Mouse (Mus musculus): Measurements from ENCODE around the gene Rps26.
A peak's percentile ranks its signal among the peaks of the same experiment; 100 is the strongest.
"Not testable (repeated sequence)": the region's sequence is repeated elsewhere in the genome, so short reads cannot be mapped to it uniquely, and the experiment has no call there.

Rps26 gene

DNA sequence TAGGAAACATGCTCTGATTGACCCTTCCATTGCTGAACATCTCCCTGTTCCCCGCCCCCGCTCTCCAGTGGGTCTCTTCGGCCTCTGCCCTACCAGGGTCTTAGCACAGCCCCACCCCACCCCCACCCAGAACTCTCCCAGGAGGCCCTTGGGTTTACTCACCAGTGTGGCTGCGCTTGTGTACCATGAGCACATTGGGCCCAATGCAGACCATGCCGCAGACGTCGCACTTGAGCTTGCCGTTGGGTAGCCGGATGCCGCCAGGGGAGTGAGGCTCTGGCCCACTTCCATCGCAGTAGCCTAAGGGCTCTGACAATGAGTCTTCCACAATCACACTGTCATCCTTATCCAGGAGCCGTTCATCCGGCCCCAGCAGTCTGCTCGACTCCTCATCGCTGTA, 14.3 kb upstream of the Rps26 start:
- no peak for DNase-seq

DNA sequence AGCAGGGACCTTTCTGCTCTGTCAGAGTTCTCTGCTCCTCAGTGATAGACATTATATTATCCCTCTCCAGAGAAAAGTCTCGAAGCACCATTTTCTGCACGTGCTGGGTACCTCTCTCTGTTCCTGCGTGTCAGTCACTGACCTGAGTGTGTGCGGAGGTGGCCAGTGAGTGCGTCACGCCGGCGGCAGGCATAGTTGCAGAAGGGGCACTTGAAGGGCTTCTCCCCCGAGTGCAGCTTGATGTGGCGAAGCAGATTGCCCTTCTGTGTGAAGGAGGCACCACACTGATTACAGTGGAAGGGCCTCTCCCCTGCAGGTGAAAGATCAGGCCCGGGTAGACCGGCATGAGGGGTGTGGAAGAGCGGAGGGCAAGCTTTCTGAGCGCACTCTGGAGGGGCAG, 13.5 kb upstream of the Rps26 start:
- DNase-seq: no peak

DNA sequence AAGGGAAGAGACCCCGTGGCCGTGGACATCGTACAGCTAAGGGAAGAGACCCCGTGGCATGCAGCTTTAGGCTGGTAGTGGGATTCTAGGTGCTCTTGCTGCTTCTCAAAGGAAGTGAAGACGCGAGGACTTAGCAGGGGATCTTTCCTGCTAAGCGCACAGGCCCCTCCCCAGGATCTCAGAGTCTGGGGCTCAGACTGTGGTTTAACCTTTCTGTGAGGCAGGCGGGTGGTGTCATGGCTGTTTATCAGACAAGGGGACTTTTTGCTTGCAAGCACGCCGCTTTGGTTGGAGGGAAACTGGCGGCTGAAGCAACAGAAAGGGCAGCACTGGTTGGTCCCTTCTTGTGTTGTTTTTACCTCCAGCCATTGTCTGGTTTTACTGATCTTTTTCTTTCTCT, 10.5 kb upstream of the Rps26 start:
- no peak for DNase-seq

DNA sequence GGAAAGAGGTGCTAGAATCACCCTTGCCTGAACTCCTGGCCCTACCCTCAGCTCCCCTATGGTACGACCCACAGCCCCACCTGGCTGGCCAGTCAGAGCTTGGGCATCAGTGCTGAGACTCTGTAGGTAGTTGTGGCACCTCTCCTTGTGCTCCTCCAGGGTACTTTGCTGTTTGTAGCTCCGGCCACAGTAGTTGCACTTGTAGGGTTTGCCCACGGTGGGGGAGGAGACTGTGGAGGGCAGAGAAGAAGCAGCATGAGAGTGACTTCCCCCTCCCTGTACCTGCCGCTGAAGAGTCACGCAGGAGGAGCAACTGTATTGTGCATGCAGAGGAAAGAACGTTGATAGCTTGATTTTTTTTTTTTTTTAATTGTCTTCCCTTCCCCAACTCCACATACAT, 10.0 kb upstream of the Rps26 start:
- DNase-seq: no peak

- no peak for DNase-seq
These were observed 9.2 kb upstream of the Rps26 start for GRCm38 (mm10) chr10:128635697-128636096.

DNA sequence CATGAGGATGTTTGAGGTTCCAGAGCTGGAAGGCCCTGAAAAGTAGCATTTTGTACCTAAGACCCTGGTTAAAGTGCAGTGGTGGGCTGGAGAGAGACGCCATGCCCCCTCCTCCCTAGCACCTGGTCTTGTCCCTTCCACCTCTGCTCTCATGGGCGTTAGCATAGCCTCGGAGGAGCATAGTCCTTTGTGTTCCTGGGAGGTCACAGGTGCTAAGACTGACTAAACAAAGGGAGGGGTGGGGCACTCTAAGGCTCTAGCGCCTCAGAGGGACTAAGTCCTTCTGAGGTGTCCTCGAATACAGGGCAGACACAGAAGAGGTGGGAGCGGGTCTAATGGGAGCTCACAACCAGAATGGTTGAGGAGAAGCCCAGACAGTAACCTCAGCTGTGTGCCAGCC, 5.0 kb upstream of the Rps26 start:
- no peak for DNase-seq

DNA sequence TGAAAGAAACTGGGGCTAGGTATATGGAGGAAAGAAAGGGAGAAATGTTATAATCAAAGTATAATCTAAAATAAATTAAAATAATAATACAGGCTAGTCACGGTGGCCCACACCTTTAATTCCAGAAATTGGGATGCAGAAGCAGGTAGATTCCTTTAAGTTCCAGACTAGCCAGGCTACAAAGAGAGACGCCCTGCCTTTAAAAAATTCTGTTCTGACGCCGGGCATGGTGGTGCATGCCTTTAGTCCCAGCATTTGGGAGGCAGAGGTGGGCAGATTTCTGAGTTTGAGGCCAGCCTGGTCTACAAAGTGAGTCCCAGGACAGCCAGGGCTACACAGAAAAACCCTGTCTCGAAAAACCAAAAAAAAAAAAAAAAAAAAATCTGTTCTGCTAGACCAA, 3.8 kb upstream of the Rps26 start:
- DNase-seq: not testable (repeated sequence)

DNA sequence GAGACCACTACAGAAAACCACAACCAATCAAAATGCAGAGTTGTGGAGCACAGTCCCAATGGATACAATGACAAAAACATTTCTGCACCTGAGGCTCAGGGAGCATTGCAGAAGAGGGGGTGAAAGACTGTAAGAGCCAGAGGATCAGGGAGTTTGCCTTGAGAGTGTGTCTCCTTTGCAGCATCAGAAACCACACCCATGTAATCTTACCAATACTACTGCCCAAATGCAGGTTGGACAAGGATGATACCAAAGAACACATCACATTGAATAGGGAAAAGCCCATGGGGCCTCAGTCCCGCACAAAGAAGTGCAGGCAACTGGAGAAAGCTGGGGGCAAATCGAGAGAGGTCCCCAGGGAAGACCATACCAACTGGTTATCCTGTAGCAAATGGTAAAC, 3.2 kb upstream of the Rps26 start:
- no peak for DNase-seq

- DNase-seq: no peak
These were observed 1.1 kb upstream of the Rps26 start for GRCm38 (mm10) chr10:128627398-128628317.

GRCm38 (mm10) chr10:128625287-128625894, 1.2 kb downstream of the Rps26 start:
- DNase-seq: no peak

- not testable (repeated sequence) for DNase-seq
These were observed 3.4 kb downstream of the Rps26 start for GRCm38 (mm10) chr10:128623106-128623613.

- no peak for DNase-seq
These were observed 3.8 kb downstream of the Rps26 start for GRCm38 (mm10) chr10:128622702-128623101.

DNA sequence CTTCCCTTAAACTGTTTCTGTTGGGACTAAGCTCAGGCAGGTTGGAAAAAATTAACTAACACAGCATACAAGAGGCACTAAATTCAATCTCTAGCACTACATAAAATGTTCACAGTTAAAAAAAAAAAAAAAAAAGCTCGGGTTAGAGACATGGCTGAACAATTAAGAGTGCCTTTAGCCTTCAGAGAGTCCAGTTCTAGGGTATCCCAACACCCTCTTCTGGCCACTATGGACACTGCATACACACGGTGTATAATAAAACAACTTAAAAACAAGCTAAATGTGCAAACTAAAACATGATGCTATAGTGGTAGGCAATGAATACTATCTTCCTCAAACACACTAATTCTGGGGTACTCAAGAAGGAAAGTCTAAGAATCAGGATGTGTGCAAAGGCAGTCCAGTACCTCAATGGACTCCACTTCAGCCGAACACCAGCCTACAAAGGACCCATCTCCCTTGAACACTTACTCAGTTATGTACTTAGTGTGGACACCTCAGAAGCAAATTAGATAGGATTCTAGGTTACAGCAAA, 4.5 kb downstream of the Rps26 start:
- no peak for DNase-seq

DNA sequence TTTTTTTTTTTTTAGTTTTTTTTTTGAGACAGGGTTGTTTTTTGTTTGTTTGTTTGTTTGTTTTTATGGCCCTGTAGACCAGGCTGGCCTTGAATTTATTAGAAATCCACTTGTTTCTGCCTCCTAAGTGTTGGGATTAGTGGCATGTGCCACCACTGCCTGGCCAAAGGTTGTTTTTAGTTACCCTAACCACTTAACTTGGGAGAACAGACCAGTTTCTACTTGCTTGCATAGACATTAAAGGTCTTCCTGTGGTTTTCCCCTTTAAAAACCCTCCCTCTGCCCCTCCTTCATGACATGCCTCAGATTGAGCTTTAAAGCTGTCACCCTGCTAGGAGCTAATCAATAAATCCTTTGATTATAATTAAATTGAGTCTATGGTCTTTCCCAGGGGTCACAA, 6.3 kb downstream of the Rps26 start:
- no peak for DNase-seq

GRCm38 (mm10) chr10:128619148-128619547, 7.4 kb downstream of the Rps26 start:
- DNase-seq: not testable (repeated sequence)

DNA sequence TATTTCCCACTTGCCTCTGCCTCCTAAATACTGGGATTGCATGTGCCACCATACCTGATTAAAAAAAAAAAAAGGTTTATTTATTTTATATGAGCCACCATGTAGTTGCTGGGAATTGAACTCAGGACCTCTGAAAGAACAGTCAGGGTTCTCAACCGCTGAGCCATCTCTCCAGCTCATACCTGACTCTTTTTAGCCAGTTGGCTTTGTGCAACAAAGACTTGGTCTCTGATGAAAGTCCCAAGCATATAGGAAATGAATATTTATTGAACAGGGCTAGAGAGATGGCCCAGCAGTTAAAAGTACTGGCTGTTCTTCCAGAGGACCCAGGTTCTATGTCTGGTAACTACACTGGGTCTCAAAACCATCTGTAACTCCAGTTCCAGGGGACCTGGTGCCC, 8.0 kb downstream of the Rps26 start:
- DNase-seq: no peak

DNA sequence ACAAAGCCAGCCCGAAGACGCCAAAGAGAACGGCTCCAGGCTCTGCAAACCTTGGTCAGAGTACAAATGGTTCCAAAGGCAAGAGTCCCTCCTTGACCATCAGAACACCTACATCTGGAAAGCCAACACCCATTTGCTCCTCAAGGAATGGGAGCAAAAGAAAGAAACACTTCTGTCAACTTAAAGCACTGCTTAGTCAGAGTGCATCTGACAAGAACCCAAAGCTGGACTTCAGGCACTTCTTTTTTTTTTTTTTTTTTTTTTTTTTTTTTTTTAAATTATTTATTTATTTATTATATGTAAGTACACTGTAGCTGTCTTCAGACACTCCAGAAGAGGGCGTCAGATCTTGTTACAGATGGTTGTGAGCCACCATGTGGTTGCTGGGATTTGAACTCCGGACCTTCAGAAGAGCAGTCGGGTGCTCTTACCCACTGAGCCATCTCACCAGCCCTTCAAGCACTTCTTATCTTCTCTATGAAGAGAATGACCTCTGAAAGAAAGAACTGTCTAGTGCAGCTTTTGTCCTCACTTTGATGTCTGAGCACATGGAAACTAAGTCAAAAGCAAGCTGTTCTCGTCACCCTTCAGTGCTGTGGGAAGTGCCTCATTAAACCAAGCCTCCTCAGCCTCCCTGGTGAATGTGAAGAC, 10.6 kb downstream of the Rps26 start:
- not testable (repeated sequence) for DNase-seq

- DNase-seq: no peak
These were observed 11.6 kb downstream of the Rps26 start for GRCm38 (mm10) chr10:128614934-128615333.

GRCm38 (mm10) chr10:128613820-128614219, 12.7 kb downstream of the Rps26 start:
- DNase-seq: not testable (repeated sequence)

DNA sequence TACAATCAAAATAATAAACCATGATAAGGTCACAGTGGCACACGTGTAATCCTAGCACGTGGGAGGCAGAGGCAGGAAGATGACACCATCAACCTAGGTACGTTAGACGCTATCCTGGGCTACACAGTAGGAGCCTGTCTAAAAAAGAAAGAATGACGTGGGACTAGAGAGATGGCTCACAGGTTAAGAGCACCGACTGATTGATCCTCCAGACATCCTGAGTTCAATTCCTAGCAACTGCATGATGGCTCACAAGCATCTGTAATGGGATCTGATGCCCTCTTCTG, 13.4 kb downstream of the Rps26 start:
- DNase-seq: no peak

- DNase-seq: peak; percentile 76 to 84
These were observed 14.0 kb downstream of the Rps26 start for GRCm38 (mm10) chr10:128612433-128613153.

GRCm38 (mm10) chr10:128606483-128606882, 20.1 kb downstream of the Rps26 start:
- DNase-seq: no peak

Data from cerebellum, adult 18-20 months (tissue).